Mouse (Mus musculus): ENCODE measurements around the gene Pwp1.
"Not testable (repeated sequence)": the region's sequence is repeated elsewhere in the genome, so short reads cannot be mapped to it uniquely, and the experiment has no call there.

GRCm38 (mm10) chr10:85823752-85824151 lies 5.5 kb upstream of the Pwp1 start:
- TF ChIP-seq CTCF (IDR thresholded peaks at IDR 0.05); POLR2A (IDR thresholded peaks at IDR 0.05; ENCODE audit: insufficient read depth, low read depth, low read length); EP300 (IDR thresholded peaks at IDR 0.05; ENCODE audit: insufficient read depth, low read depth, low read length): not testable (repeated sequence)
